Mouse (Mus musculus) MEL (cell line): ENCODE data around the gene Dnajc5g. TPM values are rescaled to one million over a fixed set of nuclear protein-coding genes. Genes with fewer than 3 reads are reported as not detected.

Experiments used
- DNase-seq: peaks from one replicate; pipeline ENCODE4 v3.0.0; 2011; ENCODE audit warnings: low read depth, low spot score
- H3K27ac ChIP-seq: 2 replicates; pipeline ENCODE4 v1.5.1; 2012; ENCODE audit warnings: low read depth, mild to moderate bottlenecking, control low read depth, low read length, moderate library complexity; ENCODE audit not compliant: control insufficient read depth
- H3K27me3 ChIP-seq, 2 experiments: fragments of 150-350 bp in 1 of 2; sonication (generic) in 1 of 2; 2 replicates each; pipeline ENCODE4 v1.6.1; 2012; ENCODE audit warnings: low read length in 2 of 2, mild to moderate bottlenecking in 2 of 2, improper control_type of control experiment in 1 of 2, moderate library complexity in 1 of 2; ENCODE audit not compliant: insufficient read depth in 2 of 2, control insufficient read depth in 1 of 2
- H3K36me3 ChIP-seq, 2 experiments: 2 replicates each; pipeline ENCODE4 v1.6.1; 2012 to 2014; ENCODE audit warnings: low read length in 2 of 2, improper control_type of control experiment in 1 of 2, inconsistent platforms in 1 of 2, mild to moderate bottlenecking in 1 of 2; ENCODE audit not compliant: insufficient read depth in 2 of 2, control insufficient read depth in 1 of 2
- H3K4me1 ChIP-seq, 2 experiments: fragments of 150-350 bp in 1 of 2; sonication (generic) in 1 of 2; 2 replicates each; pipeline ENCODE4 v1.6.1; 2012; ENCODE audit warnings: low read length in 2 of 2, improper control_type of control experiment in 1 of 2, mild to moderate bottlenecking in 1 of 2; ENCODE audit not compliant: insufficient read depth in 2 of 2, control insufficient read depth in 1 of 2
- H3K4me3 ChIP-seq, 2 experiments: fragments of 150-350 bp in 1 of 2; sonication (generic) in 1 of 2; 2 replicates each; pipeline ENCODE4 v1.5.1; 2012; ENCODE audit warnings: low read depth in 2 of 2, low read length in 2 of 2, mild to moderate bottlenecking in 2 of 2, moderate library complexity in 2 of 2, control low read depth in 1 of 2, improper control_type of control experiment in 1 of 2; ENCODE audit not compliant: control insufficient read depth in 1 of 2, insufficient read depth in 1 of 2
- H3K79me2 ChIP-seq: 2 replicates; pipeline ENCODE4 v1.6.1; 2012; ENCODE audit warnings: mild to moderate bottlenecking, low read length, moderate library complexity; ENCODE audit not compliant: control insufficient read depth, poor library complexity, insufficient read depth
- H3K9ac ChIP-seq: 2 replicates; pipeline ENCODE4 v1.6.1; 2012; ENCODE audit warnings: low read depth, mild to moderate bottlenecking, control low read depth, low read length, moderate library complexity; ENCODE audit not compliant: control insufficient read depth, poor library complexity, severe bottlenecking
- H3K9me3 ChIP-seq: fragments of 150-350 bp; sonication (generic); replicated peaks from 2 replicates; pipeline ENCODE4 v1.6.1; 2012; ENCODE audit warnings: mild to moderate bottlenecking, low read length, improper control_type of control experiment, moderate library complexity; ENCODE audit not compliant: insufficient read depth
- BHLHE40 ChIP-seq: IDR thresholded peaks from 2 replicates; pipeline ENCODE4 v1.6.1; 2012; ENCODE audit warnings: low read depth, mild to moderate bottlenecking, inconsistent platforms, low read length, improper control_type of control experiment, borderline replicate concordance
- CHD2 ChIP-seq: IDR thresholded peaks from 2 replicates; pipeline ENCODE4 v1.6.1; 2011; ENCODE audit warnings: low read length, improper control_type of control experiment
- CTCF ChIP-seq, 3 experiments: IDR thresholded peaks in 2 of 3; conservative IDR thresholded peaks in 1 of 3; 2 replicates each; pipeline ENCODE4 v1.5.1; 2011 to 2012; ENCODE audit warnings: low read length in 3 of 3, low read depth in 2 of 3, mild to moderate bottlenecking in 2 of 3, improper control_type of control experiment in 1 of 3, inconsistent platforms in 1 of 3, mixed read lengths in 1 of 3, moderate library complexity in 1 of 3; ENCODE audit not compliant: control insufficient read depth in 1 of 3, insufficient read depth in 1 of 3, poor library complexity in 1 of 3, severe bottlenecking in 1 of 3
- ELF1 ChIP-seq: IDR thresholded peaks from 2 replicates; pipeline ENCODE4 v1.6.1; 2014; ENCODE audit warnings: low read depth, mild to moderate bottlenecking, inconsistent platforms, low read length, improper control_type of control experiment, moderate library complexity
- EP300 ChIP-seq, 2 experiments: IDR thresholded peaks; 2 replicates each; pipeline ENCODE4 v1.6.1; 2011; ENCODE audit warnings: improper control_type of control experiment in 2 of 2, low read length in 2 of 2, low read depth in 1 of 2, mild to moderate bottlenecking in 1 of 2
- ETS1 ChIP-seq: IDR thresholded peaks from 2 replicates; pipeline ENCODE4 v1.6.1; 2012; ENCODE audit warnings: low read depth, mild to moderate bottlenecking, inconsistent platforms, low read length, improper control_type of control experiment, moderate library complexity
- GABPA ChIP-seq: IDR thresholded peaks from 2 replicates; pipeline ENCODE4 v1.6.1; 2012; ENCODE audit warnings: low read depth, mild to moderate bottlenecking, inconsistent platforms, low read length, improper control_type of control experiment, moderate library complexity
- HCFC1 ChIP-seq: IDR thresholded peaks from 2 replicates; pipeline ENCODE4 v1.6.1; 2012; ENCODE audit warnings: low read depth, mild to moderate bottlenecking, inconsistent platforms, low read length, improper control_type of control experiment, moderate library complexity
- JUND ChIP-seq: IDR thresholded peaks from 2 replicates; pipeline ENCODE4 v1.6.1; 2011; ENCODE audit warnings: low read depth, mild to moderate bottlenecking, improper control_type of control experiment, low read length
- MAFK ChIP-seq: IDR thresholded peaks from 2 replicates; pipeline ENCODE4 v1.6.1; 2011; ENCODE audit warnings: low read depth, mild to moderate bottlenecking, low read length, improper control_type of control experiment, borderline replicate concordance
- MEF2A ChIP-seq: IDR thresholded peaks from 2 replicates; pipeline ENCODE4 v1.6.1; 2014; ENCODE audit warnings: low read depth, mild to moderate bottlenecking, inconsistent platforms, low read length, improper control_type of control experiment; ENCODE audit not compliant: poor library complexity, insufficient replicate concordance, severe bottlenecking; ENCODE audit errors: extremely low read depth
- MXI1 ChIP-seq: IDR thresholded peaks from 2 replicates; pipeline ENCODE4 v1.6.1; 2011; ENCODE audit warnings: mild to moderate bottlenecking, low read depth, low read length, improper control_type of control experiment
- MYC ChIP-seq: IDR thresholded peaks from 2 replicates; pipeline ENCODE4 v1.6.1; 2011; ENCODE audit warnings: low read depth, mild to moderate bottlenecking, low read length, improper control_type of control experiment, moderate library complexity
- NELFE ChIP-seq: IDR thresholded peaks from 2 replicates; pipeline ENCODE4 v1.6.1; 2011; ENCODE audit warnings: low read depth, low read length, improper control_type of control experiment
- RAD21 ChIP-seq: IDR thresholded peaks from 2 replicates; pipeline ENCODE4 v1.6.1; 2011; ENCODE audit warnings: mild to moderate bottlenecking, low read depth, low read length, improper control_type of control experiment
- RCOR1 ChIP-seq: IDR thresholded peaks from 2 replicates; pipeline ENCODE4 v1.6.1; 2012; ENCODE audit warnings: low read depth, mild to moderate bottlenecking, inconsistent platforms, low read length, improper control_type of control experiment
- SMC3 ChIP-seq: IDR thresholded peaks from 2 replicates; pipeline ENCODE4 v1.6.1; 2011; ENCODE audit warnings: low read depth, low read length, improper control_type of control experiment
- TBP ChIP-seq: IDR thresholded peaks from 2 replicates; pipeline ENCODE4 v1.8.0; 2011; ENCODE audit warnings: low read depth, low read length, improper control_type of control experiment
- UBTF ChIP-seq: IDR thresholded peaks from 2 replicates; pipeline ENCODE4 v1.6.1; 2012; ENCODE audit warnings: low read depth, mild to moderate bottlenecking, inconsistent platforms, low read length, improper control_type of control experiment, moderate library complexity, borderline replicate concordance; ENCODE audit not compliant: insufficient read depth
- USF1 ChIP-seq: IDR thresholded peaks from 2 replicates; pipeline ENCODE4 v1.6.1; 2014; ENCODE audit warnings: low read depth, mild to moderate bottlenecking, inconsistent platforms, low read length, improper control_type of control experiment, moderate library complexity
- ZC3H11A ChIP-seq: IDR thresholded peaks from 2 replicates; pipeline ENCODE4 v1.6.1; 2012; ENCODE audit warnings: low read depth, mild to moderate bottlenecking, inconsistent platforms, low read length, improper control_type of control experiment
- ZMIZ1 ChIP-seq: IDR thresholded peaks from 2 replicates; pipeline ENCODE4 v1.6.1; 2012; ENCODE audit warnings: low read depth, mild to moderate bottlenecking, inconsistent platforms, low read length, improper control_type of control experiment, moderate library complexity
- ZNF384 ChIP-seq: IDR thresholded peaks from 2 replicates; pipeline ENCODE4 v1.6.1; 2012; ENCODE audit warnings: low read depth, mild to moderate bottlenecking, inconsistent platforms, low read length, improper control_type of control experiment
- polyA plus RNA-seq, 2 experiments: library from polyadenylated mRNA; stranded (reverse) in 1 of 2; unstranded in 1 of 2; fragments of >175 nt in 1 of 2; fragments of >200 nt in 1 of 2; gene quantifications; 2 replicates each; pipeline versions ENCODE4 v1.2.1 to v1.2.4; 2012; ENCODE audit warnings: low replicate concordance in 2 of 2, low read depth in 1 of 2; ENCODE audit not compliant: insufficient read length in 2 of 2, insufficient read depth in 1 of 2, missing spikeins in 1 of 2
- total RNA-seq: library from RNA; depleted of rRNA; stranded (reverse); fragments of 300-350 nt; gene quantifications from 2 replicates; pipeline ENCODE4 v1.2.3, GENCODE M21; 2012

The Dnajc5g gene
- total and polyA plus RNA-seq, 3 experiments, result not detected

DNA sequence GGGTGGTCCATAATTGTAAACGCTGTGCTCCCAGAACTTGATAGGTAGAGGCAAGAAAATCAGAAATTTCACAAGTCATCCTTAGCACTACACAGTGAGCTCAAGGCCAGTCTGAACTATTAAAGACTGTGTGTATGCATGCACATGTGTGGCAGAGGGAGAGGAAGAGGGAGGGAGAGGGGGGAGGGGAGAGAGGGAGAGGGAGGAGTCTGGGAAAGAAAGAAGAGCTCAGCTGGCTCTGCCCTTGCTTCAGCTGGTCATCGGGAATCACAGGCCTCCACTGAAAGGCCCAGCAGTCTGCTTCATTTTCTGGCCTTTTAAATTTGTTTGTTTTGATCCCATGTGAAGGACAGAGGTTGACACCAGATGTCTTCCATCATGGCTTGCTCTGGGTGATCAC, 17.4 kb downstream of the Dnajc5g start:
- no peak for DNase-seq
- peaks cover 0 to 5% of the 10 kb centered on the region in 2 experiments; a peak in 1 of 4 replicates for H3K36me3 ChIP-seq
- no peak overlapping the region for H3K9ac ChIP-seq
- no peak overlapping the region for H3K4me3 ChIP-seq
- TF ChIP-seq RCOR1, result no peak
- TF ChIP-seq MAFK, result no peak
- no peak for TF ChIP-seq NELFE
- TF ChIP-seq HCFC1, result no peak
- TF ChIP-seq ETS1, result no peak
- TF ChIP-seq UBTF, result no peak
- TF ChIP-seq ZMIZ1, result no peak
- no peak for TF ChIP-seq MEF2A
- no peak for TF ChIP-seq MXI1
- no peak for TF ChIP-seq JUND
- TF ChIP-seq TBP, result no peak
- no peak for TF ChIP-seq SMC3
- TF ChIP-seq MYC, result no peak
- no peak for TF ChIP-seq CTCF (IDR thresholded peaks at IDR 0.05 in 2 of 3, conservative IDR thresholded peaks at IDR 0.05 in 1 of 3; ENCODE audit: control insufficient read depth in 1 of 3, insufficient read depth in 1 of 3, low read depth in 2 of 3, low read length in 3 of 3, poor library complexity in 1 of 3, severe bottlenecking in 1 of 3)
- TF ChIP-seq GABPA, result no peak
- no peak for TF ChIP-seq EP300 (IDR thresholded peaks at IDR 0.05; ENCODE audit: low read depth in 1 of 2, low read length in 2 of 2)
- no peaks in the 10 kb centered on the region for H3K9me3 ChIP-seq
- H3K79me2 ChIP-seq, result no peaks in the 10 kb centered on the region
- peaks cover under 1 to 5% of the 10 kb centered on the region in 2 experiments; a peak in 3 of 4 replicates for H3K27me3 ChIP-seq
- peaks cover 2 to 9% of the 10 kb centered on the region in 2 experiments; a peak in 3 of 4 replicates for H3K4me1 ChIP-seq
- H3K27ac ChIP-seq, result no peak overlapping the region

- H3K4me3 ChIP-seq, result no peak overlapping the region
- TF ChIP-seq ELF1 (no peak), USF1 (no peak), CHD2 (no peak), CTCF (IDR thresholded peaks at IDR 0.05 in 2 of 3, conservative IDR thresholded peaks at IDR 0.05 in 1 of 3; ENCODE audit: control insufficient read depth in 1 of 3, insufficient read depth in 1 of 3, low read depth in 2 of 3, low read length in 3 of 3, poor library complexity in 1 of 3, severe bottlenecking in 1 of 3) (peak; percentile 47 to 75 (median 69)), SMC3 (peak; percentile 55), ZNF384 (peak; percentile 94), RAD21 (peak; percentile 72), ZC3H11A (0 out of 2 replicates have a peak, but pooled peaks have one; percentile 46), BHLHE40 (peak; percentile 43; the same call in 1 of the 2 replicates)
- peaks cover 12 to 17% of the 10 kb centered on the region in 2 experiments for H3K27me3 ChIP-seq
- no peak overlapping the region for H3K27ac ChIP-seq
- H3K4me1 ChIP-seq, result peaks cover 2 to 6% of the 10 kb centered on the region in 2 experiments; a peak in 2 of 4 replicates
- H3K36me3 ChIP-seq, result peaks cover 0 to 3% of the 10 kb centered on the region in 2 experiments; a peak in 1 of 4 replicates
- H3K9ac ChIP-seq, result no peak overlapping the region
- peak; percentile 64 for DNase-seq
- no peaks in the 10 kb centered on the region for H3K79me2 ChIP-seq
- H3K9me3 ChIP-seq, result no peaks in the 10 kb centered on the region
Observed at GRCm38 (mm10) chr5:31126050-31126449, 20.0 kb downstream of the Dnajc5g start.
